Mouse (Mus musculus) limb, embryonic 15.5 days (tissue): ENCODE data around the gene Gnb2. TPM values are rescaled to one million over a fixed set of nuclear protein-coding genes. Genes with fewer than 3 reads are reported as not detected.

ENCODE experiments used
- ATAC-seq: fragments of 200-750 bp; cut with Nextera tagmentation; 2 replicates; pipeline ENCODE4 v1.8.0; 2017; ENCODE audit warnings: low read depth, moderate TSS enrichment; ENCODE audit not compliant: insufficient number of reproducible peaks, low FRiP score, low TSS enrichment
- H3K27ac ChIP-seq: fragments of 300-500 bp; sonication (generic); 2 replicates; pipeline ENCODE4 v1.5.1; 2015; ENCODE audit warnings: moderate library complexity, mild to moderate bottlenecking, inconsistent platforms
- H3K27me3 ChIP-seq: fragments of 300-500 bp; sonication (generic); 2 replicates; pipeline ENCODE4 v1.6.1; 2015; ENCODE audit warnings: inconsistent platforms
- H3K36me3 ChIP-seq: fragments of 300-500 bp; sonication (generic); 2 replicates; pipeline ENCODE4 v1.6.1; 2015; ENCODE audit warnings: inconsistent platforms
- H3K4me1 ChIP-seq: fragments of 300-500 bp; sonication (generic); 2 replicates; pipeline ENCODE4 v1.6.1; 2015; ENCODE audit warnings: inconsistent platforms
- H3K4me2 ChIP-seq: fragments of 300-500 bp; sonication (generic); 2 replicates; pipeline ENCODE4 v1.6.1; 2015; ENCODE audit warnings: mild to moderate bottlenecking, inconsistent platforms
- H3K4me3 ChIP-seq: fragments of 300-500 bp; sonication (generic); 2 replicates; pipeline ENCODE4 v1.5.1; 2015; ENCODE audit warnings: mild to moderate bottlenecking, inconsistent platforms
- H3K9ac ChIP-seq: fragments of 300-500 bp; sonication (generic); 2 replicates; pipeline ENCODE4 v1.6.1; 2015; ENCODE audit warnings: inconsistent platforms
- H3K9me3 ChIP-seq: fragments of 300-500 bp; sonication (generic); 2 replicates; pipeline ENCODE4 v1.6.1; 2016; ENCODE audit warnings: inconsistent platforms
- WGBS: fragments of 180-500 bp; shearing (Covaris S2); methylation state at CpG from one replicate; pipeline ENCODE4 v1.1.7; 2015; 5-methylcytosine and 5-hydroxymethylcytosine counted together
- polyA plus RNA-seq: library from polyadenylated mRNA; unstranded; fragments of >200 nt; fragmentation: Nextera tagmentation; extraction: Ambion mirVana; gene quantifications from 2 replicates; pipeline ENCODE4 v1.2.1, GENCODE M21; 2015

Gene Gnb2
- polyA plus RNA-seq, 1 experiment from 2014 or later, result 394 TPM

DNA sequence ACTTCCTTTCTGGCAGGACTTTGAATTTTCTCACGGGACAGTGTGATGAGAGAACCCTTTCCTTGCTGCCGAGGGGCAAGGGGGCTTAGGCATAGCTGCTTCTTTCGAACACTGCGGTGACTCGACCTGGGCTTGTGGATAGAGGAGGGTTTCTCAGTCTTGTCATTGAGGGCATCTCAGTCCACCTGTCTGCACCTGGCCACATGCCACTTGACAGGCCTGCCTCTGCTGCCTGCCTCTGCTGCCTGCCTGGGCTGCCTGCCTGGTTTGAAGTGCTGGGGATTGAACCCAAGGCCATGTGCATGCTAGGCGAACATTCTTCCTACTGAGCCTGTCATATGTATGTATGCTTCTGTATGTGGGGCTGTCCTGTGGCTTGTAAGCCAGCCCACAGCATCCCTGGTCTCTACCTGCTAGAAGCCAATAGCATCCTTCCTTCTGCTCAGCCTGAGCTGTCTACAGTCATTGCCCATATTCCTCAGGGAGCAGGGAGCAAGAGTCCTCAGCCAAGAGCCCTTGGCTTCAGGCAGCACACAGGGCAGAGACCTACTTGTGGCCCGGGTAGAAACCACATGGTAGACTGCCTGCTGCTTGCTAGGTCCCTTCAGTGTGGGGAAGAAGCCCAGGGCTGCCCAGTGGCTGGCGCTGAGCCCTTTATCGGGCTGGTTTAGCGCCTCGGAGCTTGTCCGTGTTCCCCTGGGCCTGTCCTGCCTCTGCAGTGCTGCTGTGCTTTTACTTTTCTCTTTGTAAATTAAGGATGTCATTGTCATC is 19.2 kb downstream of the Gnb2 start:
- no peak for ATAC-seq
- Histone ChIP-seq H3K4me3 (no peak overlapping the region), H3K9ac (no peak overlapping the region), H3K36me3 (peaks cover 12% of the 10 kb centered on the region), H3K27ac (no peak overlapping the region), H3K27me3 (no peaks in the 10 kb centered on the region), H3K4me2 (no peak overlapping the region), H3K9me3 (no peaks in the 10 kb centered on the region), H3K4me1 (peaks cover 41% of the 10 kb centered on the region)
- 85% methylated on average over 12 of the region's 12 CpGs for WGBS

DNA sequence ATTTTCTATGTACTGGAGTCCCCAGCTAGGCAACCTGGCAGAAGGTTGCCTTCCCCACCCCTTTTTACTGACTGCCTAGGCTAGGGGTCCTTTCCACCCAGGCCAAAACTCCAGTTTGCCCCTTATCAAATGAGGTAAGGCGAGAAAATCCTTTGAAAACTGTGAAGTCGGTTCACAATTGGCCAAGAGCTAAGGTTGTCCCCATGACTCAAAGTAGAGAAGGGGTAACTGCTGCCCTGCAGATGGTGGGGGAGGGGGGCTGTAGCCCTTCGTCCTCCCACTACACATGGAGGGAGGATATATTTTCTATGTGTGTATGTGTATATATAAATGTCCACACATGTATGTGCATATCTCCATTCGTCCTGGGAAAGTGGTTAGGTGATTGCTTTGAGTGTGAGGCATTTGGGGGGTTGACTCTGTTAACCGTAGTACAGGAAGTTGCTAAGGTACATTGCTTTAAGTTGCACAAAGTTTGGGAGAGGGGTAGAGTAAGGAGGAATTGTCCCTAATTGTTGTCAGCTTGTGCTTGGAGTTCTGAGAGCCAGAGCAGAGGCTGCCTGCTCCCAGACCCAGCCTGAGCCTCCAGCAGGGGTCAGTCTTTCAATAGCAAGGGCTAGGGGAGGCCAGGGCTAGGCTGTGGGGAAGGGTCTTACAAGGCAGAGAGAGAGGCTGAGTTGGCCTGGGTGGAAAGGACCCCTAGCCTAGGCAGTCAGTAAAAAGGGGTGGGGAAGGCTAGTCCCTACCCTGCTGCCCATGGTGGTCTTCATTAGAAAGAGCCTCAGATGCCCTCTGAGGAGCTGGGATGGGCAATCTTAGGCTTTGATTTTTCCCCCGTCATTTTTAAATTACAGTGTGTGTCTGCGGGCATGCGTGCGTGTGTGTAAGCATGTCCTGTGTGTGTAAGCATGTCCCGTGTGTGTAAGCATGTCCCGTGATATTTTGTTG is 20.2 kb downstream of the Gnb2 start:
- Histone ChIP-seq H3K9me3 (no peaks in the 10 kb centered on the region), H3K9ac (no peak overlapping the region), H3K4me3 (no peak overlapping the region), H3K27me3 (no peaks in the 10 kb centered on the region), H3K4me1 (peaks cover 41% of the 10 kb centered on the region), H3K36me3 (peaks cover 3% of the 10 kb centered on the region), H3K27ac (no peak overlapping the region; the same call in 1 of the 2 replicates), H3K4me2 (no peak overlapping the region)
- 77% methylated on average over 11 of the region's 11 CpGs for WGBS
- no peak for ATAC-seq

DNA sequence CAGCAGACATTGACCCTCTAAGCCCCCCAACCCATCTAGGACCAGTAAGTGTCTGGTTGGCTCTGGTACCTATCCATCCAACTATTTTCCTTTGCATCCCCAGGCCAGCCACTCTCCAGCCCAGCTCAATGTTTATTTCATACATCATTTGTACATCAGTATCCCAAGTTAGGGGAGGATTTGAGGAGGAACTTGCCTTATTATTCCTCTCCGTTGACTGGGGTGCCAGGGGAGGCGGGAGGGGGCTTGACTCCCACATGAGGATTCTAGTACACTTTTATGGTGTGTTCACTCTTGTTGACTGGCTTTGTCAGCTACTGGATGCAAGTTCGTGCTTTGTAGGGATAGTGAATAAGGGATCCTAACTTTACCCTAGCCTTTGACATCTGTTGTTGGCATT is 21.6 kb downstream of the Gnb2 start:
- no peak for ATAC-seq
- no peaks in the 10 kb centered on the region for H3K27me3 ChIP-seq
- 66% methylated on average over 3 of the region's 3 CpGs for WGBS
- peak overlapping the region; percentile 97; the same call in 1 of the 2 replicates for H3K9ac ChIP-seq
- 0 out of 2 replicates have a peak overlapping the region, but pooled peaks have one; percentile 85 for H3K27ac ChIP-seq
- H3K36me3 ChIP-seq, result no peaks in the 10 kb centered on the region
- peak overlapping the region; percentile 77 for H3K4me2 ChIP-seq
- H3K9me3 ChIP-seq, result no peaks in the 10 kb centered on the region
- H3K4me3 ChIP-seq, result peak overlapping the region; percentile 92
- peaks cover 41% of the 10 kb centered on the region for H3K4me1 ChIP-seq

DNA sequence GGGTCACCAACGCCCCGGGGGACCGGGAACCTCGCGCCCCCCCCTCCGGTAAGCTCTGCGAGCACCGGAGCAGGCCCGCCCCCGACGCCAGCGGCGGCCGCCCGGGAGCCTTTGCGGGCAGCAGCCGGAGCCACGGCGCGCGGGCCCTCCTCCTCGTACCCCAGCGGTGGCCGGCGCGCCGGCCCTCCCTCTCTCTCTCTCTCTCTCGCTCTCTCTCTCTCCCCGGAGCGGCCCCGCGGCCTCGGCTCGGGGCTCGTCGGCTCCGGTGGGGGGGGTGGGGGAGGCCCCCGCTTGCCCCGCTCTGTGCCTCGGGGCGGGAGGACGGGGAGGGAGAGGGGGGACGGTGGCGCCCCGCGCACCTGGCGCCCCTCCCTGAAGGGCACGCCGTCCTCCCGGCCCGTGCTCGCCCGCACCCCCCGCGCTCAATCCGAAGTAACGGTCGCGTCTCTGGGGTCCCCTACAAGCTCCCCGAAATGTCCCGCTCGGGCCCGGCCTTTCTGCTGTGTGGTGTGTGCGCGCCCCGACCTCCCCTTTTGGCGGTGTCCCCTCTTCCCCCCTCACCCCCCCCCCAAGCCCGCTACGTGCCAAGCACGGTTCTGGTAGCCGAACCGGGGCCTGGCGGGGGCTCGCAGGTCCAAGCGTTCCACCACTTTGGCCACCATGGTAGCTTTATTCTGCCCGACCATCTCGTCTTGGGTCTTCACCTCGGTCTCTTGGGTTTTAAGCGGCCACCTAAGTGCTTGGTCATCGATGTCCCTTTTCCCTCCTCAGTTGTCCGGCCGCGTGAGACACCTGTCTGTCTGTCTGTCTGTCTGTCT is 22.5 kb downstream of the Gnb2 start:
- peak overlapping the region; percentile 77 for H3K4me2 ChIP-seq
- peak overlapping the region; percentile 97 for H3K9ac ChIP-seq
- H3K36me3 ChIP-seq, result no peaks in the 10 kb centered on the region
- no peak for ATAC-seq
- H3K27ac ChIP-seq, result peak overlapping the region; percentile 85
- H3K4me3 ChIP-seq, result peak overlapping the region; percentile 92
- WGBS, result under 1% methylated on average over 56 of the region's 83 CpGs
- no peaks in the 10 kb centered on the region for H3K27me3 ChIP-seq
- peaks cover 41% of the 10 kb centered on the region for H3K4me1 ChIP-seq
- H3K9me3 ChIP-seq, result no peaks in the 10 kb centered on the region

DNA sequence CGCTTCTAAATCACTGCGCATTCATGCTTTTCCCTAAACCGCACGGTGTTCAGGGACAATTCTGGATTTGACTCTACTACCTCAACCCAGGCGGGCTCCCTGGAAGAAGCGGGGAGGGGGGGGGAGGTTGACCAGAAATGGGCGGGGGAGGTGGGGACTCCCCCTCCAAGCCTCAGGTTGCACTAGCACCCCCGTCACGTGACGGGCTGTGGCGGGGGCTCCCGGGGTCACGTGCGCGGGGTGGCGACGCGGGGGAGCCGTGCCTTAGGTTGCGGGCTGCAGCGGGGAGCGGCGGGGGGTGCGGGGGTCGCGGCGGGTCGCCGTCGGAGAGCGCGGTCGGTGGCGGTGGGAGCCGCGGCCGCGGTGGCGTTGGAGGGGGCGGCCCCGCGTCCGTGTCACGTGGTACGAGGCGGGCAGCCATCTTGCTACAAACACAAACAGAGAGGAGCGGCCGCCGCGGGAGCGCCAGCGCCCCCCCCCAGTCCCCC is 23.3 kb downstream of the Gnb2 start:
- WGBS, result 2% methylated on average over 12 of the region's 52 CpGs
- H3K9ac ChIP-seq, result peak overlapping the region; percentile 97
- ATAC-seq, result peak; percentile 69
- peak overlapping the region; percentile 92 for H3K4me3 ChIP-seq
- no peaks in the 10 kb centered on the region for H3K27me3 ChIP-seq
- H3K36me3 ChIP-seq, result no peaks in the 10 kb centered on the region
- H3K4me2 ChIP-seq, result peak overlapping the region; percentile 45
- H3K4me1 ChIP-seq, result peaks cover 39% of the 10 kb centered on the region
- peak overlapping the region; percentile 85 for H3K27ac ChIP-seq
- no peaks in the 10 kb centered on the region for H3K9me3 ChIP-seq

DNA sequence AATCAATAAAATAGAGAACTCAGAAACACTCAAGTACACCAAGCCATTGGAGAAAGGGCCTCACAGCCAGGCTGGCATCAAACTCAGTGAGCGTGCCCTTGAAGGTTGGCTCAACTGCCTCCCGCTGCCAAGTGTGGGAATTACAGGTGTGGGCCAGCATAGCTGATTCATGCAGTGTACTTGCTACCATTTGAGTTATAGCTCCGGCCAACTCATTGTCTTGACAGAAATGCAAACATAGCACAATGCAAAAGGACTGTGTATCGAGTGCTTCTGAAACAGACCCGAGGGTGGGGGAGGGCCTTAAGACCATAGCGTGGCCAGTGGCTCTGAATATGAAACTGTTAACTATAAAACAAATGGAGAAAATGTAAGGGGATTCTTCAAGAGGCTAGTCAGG is 29.3 kb downstream of the Gnb2 start:
- WGBS, result 83% methylated on average over 6 of the region's 6 CpGs
- ATAC-seq, result no peak

DNA sequence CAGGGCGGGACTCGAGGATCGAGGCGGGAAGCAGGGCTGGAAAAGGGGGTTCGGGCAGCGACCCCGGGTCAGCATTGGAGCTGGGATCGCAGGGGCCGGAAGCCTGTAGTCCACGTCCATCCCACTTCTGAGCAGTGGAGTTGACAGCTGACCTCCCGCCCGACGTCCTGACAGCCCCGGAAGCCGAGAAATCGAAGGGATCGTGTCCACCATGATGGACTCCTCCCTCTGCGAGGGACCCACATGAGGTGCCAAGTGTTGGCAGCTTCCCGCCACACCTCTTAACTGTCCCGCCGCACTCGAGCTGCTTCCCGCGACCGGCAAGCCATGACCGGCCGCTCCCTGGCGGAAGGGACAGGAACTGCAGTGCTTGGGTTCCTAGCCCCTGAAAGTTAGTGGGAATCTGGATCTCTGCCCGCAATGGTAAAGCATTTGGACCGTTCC is 30.6 kb downstream of the Gnb2 start:
- Histone ChIP-seq H3K9me3 (no peaks in the 10 kb centered on the region), H3K27me3 (no peaks in the 10 kb centered on the region), H3K4me2 (peak overlapping the region; percentile 59), H3K36me3 (no peaks in the 10 kb centered on the region), H3K4me1 (peaks cover 17% of the 10 kb centered on the region), H3K9ac (peak overlapping the region; percentile 48), H3K4me3 (peak overlapping the region; percentile 75), H3K27ac (peak overlapping the region; percentile 99)
- ATAC-seq, result peak; percentile 89
- WGBS, result under 1% methylated on average over 30 of the region's 30 CpGs

More for the DNA sequence above, 29.3 kb downstream of the Gnb2 start:
- H3K27me3 ChIP-seq, result no peaks in the 10 kb centered on the region
- H3K4me2 ChIP-seq, result no peak overlapping the region
- no peaks in the 10 kb centered on the region for H3K9me3 ChIP-seq
- peaks cover 17% of the 10 kb centered on the region for H3K4me1 ChIP-seq
- no peak overlapping the region for H3K4me3 ChIP-seq
- no peak overlapping the region for H3K27ac ChIP-seq
- H3K9ac ChIP-seq, result no peak overlapping the region
- no peaks in the 10 kb centered on the region for H3K36me3 ChIP-seq

DNA sequence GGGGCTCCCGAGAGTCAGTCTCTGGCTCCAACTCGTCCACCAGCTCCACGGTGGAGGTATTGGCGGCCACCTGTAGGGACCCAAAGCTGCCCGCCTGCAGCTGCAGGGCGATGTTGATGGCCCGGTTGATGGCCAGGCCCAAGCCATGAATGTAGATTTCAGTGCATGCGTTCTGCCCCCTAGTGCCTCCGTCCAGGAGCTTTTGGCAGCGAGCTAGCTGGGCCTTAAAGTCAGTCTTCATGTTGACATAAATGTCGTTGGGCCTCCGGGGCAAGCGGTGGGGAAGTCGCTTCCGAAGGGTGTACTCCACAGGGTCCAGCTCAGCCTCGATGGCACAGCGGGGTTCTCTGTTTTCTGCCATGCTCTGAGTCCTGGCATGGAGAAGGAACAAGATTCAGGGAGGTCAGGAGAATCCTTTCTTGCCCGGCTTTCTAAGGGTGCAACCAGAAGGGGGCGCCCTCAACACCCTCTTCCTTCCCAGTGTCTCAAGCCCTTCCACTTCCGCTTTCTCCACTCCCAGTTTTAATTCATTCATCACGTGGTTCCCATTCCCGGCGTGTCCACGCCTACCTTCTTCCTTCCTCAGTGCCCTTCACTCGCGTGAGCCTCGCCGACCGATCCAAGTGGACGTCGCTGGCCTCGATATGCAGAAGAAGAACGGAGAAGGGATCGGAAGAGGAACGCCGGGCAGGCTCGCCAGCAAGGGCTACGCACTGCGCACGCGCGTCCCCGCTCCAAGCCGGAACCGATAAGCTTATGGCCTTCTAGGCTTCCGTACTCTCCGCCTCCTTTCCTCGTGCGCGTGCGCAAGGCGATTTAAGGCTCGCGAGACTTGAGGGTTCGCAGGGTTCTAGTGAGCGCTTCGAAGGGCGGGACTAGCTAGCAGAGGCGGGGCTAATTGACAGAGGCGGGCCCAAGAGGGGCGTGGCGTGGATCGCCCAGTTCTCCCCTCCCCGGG is 31.3 kb downstream of the Gnb2 start, which contains the start of gene Pop7:
Gene Pop7, minus strand, starts transcription at position 810 of the 958 bp plus-strand sequence.
- 3% methylated on average over 64 of the region's 64 CpGs for whole genome bisulfite sequencing
- no peaks in the 10 kb centered on the region for H3K36me3 ChIP-seq
- no peaks in the 10 kb centered on the region for H3K9me3 ChIP-seq
- H3K9ac ChIP-seq, result peak within 1 kb of the TSS; percentile 67
- peak within 1 kb of the TSS; percentile 99 for H3K27ac ChIP-seq
- H3K4me3 ChIP-seq, result peak within 1 kb of the TSS; percentile 75
- H3K4me1 ChIP-seq, result peaks cover 17% of the 10 kb centered on the region
- peak; percentile 96 for ATAC-seq
- H3K4me2 ChIP-seq, result peak within 1 kb of the TSS; percentile 70
- no peaks in the 10 kb centered on the region for H3K27me3 ChIP-seq

DNA sequence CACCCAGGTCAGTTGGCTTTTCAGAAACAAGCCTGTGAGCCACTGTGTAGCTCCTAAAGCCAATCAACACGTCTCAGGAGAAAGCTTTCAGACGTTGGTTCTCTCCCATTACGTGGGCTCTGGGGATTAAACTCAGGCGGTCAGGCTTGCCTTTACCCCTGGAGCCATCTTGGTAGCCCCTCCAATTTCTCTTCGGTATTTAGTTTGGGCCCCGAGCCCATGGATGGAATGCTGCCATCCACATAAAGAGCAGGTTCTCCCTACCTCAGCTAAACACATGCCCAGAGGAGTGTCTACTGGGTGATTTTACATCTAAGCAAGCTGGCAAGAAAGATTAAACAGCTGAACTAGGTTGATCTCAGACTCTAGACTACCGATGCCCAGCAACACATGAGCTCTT is 33.1 kb downstream of the Gnb2 start:
- H3K4me2 ChIP-seq, result no peak overlapping the region
- WGBS, result 87% methylated on average over 7 of the region's 7 CpGs
- ATAC-seq, result no peak
- H3K27me3 ChIP-seq, result no peaks in the 10 kb centered on the region
- peaks cover 17% of the 10 kb centered on the region for H3K4me1 ChIP-seq
- H3K4me3 ChIP-seq, result no peak overlapping the region
- no peak overlapping the region for H3K27ac ChIP-seq
- no peaks in the 10 kb centered on the region for H3K36me3 ChIP-seq
- H3K9ac ChIP-seq, result no peak overlapping the region
- no peaks in the 10 kb centered on the region for H3K9me3 ChIP-seq

DNA sequence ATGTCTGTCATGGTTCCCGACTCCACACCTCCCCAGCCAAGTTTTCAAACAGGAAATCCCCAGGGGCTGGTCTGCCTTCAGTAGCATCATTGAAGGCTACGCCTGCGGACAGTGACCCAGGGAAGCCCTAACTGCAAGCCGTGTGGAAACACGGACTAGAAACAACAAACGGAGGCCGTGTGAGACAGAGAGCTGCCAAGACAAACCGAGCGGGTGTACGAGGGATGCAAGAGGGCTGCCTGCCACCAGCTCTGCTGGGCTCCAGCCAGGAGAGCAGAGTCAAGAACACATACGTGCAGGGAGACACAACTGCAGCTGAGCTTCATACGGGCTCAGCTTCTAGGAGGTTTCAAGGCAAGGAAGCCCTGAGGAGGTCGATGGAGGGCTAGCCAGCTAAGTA is 39.5 kb downstream of the Gnb2 start:
- H3K4me3 ChIP-seq, result no peak overlapping the region
- WGBS, result 65% methylated on average over 13 of the region's 13 CpGs
- H3K4me2 ChIP-seq, result no peak overlapping the region
- no peaks in the 10 kb centered on the region for H3K36me3 ChIP-seq
- H3K9me3 ChIP-seq, result no peaks in the 10 kb centered on the region
- no peak; the same call in 1 of the 2 replicates for ATAC-seq
- peak overlapping the region; percentile 43 for H3K27ac ChIP-seq
- H3K27me3 ChIP-seq, result no peaks in the 10 kb centered on the region
- peaks cover 11% of the 10 kb centered on the region for H3K4me1 ChIP-seq
- H3K9ac ChIP-seq, result no peak overlapping the region
